Mouse (Mus musculus) neural tube, embryonic 14.5 days (tissue): ENCODE results near the gene Pappa. TPM values are rescaled to one million over a fixed set of nuclear protein-coding genes. Genes with fewer than 3 reads are reported as not detected.

Source experiments
- ATAC-seq: fragments of 200-750 bp; cut with Nextera tagmentation; 2 replicates; pipeline ENCODE4 v1.8.0; 2017; ENCODE audit warnings: low read depth, mild to moderate bottlenecking, moderate TSS enrichment, moderate library complexity
- H3K27ac ChIP-seq: fragments of 300-500 bp; sonication (generic); 2 replicates; pipeline ENCODE4 v1.5.1; 2014; ENCODE audit warnings: low read depth, mild to moderate bottlenecking, control low read depth, low read length, moderate library complexity, mixed read lengths
- H3K27me3 ChIP-seq: fragments of 300-500 bp; sonication (generic); 2 replicates; pipeline ENCODE4 v1.6.1; 2014; ENCODE audit warnings: low read length; ENCODE audit not compliant: control insufficient read depth, insufficient read depth
- H3K36me3 ChIP-seq: fragments of 300-500 bp; sonication (generic); 2 replicates; pipeline ENCODE4 v1.6.1; 2014; ENCODE audit warnings: low read length, mixed read lengths; ENCODE audit not compliant: control insufficient read depth, insufficient read depth
- H3K4me1 ChIP-seq: fragments of 300-500 bp; sonication (generic); 2 replicates; pipeline ENCODE4 v1.6.1; 2014; ENCODE audit warnings: low read length; ENCODE audit not compliant: control insufficient read depth, insufficient read depth
- H3K4me2 ChIP-seq: fragments of 300-500 bp; sonication (generic); 2 replicates; pipeline ENCODE4 v1.6.1; 2014; ENCODE audit warnings: mild to moderate bottlenecking, low read depth, low read length, control low read depth
- H3K4me3 ChIP-seq: fragments of 300-500 bp; sonication (generic); 2 replicates; pipeline ENCODE4 v1.5.1; 2014; ENCODE audit warnings: low read depth, low read length, control low read depth, mixed read lengths
- H3K9ac ChIP-seq: fragments of 300-500 bp; sonication (generic); replicated peaks from 2 replicates; pipeline ENCODE4 v1.6.1; 2014; ENCODE audit warnings: low read depth, mild to moderate bottlenecking, control low read depth, low read length, mixed read lengths
- H3K9me3 ChIP-seq: fragments of 300-500 bp; sonication (generic); 2 replicates; pipeline ENCODE4 v1.6.1; 2016; ENCODE audit warnings: low read length; ENCODE audit not compliant: control insufficient read depth
- WGBS: fragments of 180-500 bp; shearing (Covaris S2); extraction: QIAGEN DNeasy Blood & Tissue Kit; methylation state at CpG from one replicate; pipeline ENCODE4 v1.1.7; 2014; 5-methylcytosine and 5-hydroxymethylcytosine counted together
- polyA plus RNA-seq: library from polyadenylated mRNA; unstranded; fragments of >200 nt; fragmentation: Nextera tagmentation; extraction: Ambion mirVana; gene quantifications from 2 replicates; pipeline ENCODE4 v1.2.1, GENCODE M21; 2014

Pappa gene
- polyA plus RNA-seq, 1 experiment from 2014 or later = 1.2 TPM

- no peak overlapping the region for H3K4me2 ChIP-seq
- H3K36me3 ChIP-seq = no peaks in the 10 kb centered on the region
- no peaks in the 10 kb centered on the region for H3K4me1 ChIP-seq
- no peak overlapping the region for H3K4me3 ChIP-seq
- 69% methylated on average over 10 of the region's 10 CpGs for WGBS
- H3K27ac ChIP-seq = no peak overlapping the region
- ATAC-seq = no peak
- no peaks in the 10 kb centered on the region for H3K9me3 ChIP-seq
- H3K27me3 ChIP-seq = no peaks in the 10 kb centered on the region
- H3K9ac ChIP-seq = no peak overlapping the region
Observed at GRCm38 (mm10) chr4:65317877-65318525, 194.0 kb downstream of the Pappa start.

- Histone ChIP-seq H3K4me2 (no peak overlapping the region), H3K4me1 (no peaks in the 10 kb centered on the region), H3K27ac (no peak overlapping the region), H3K9me3 (no peaks in the 10 kb centered on the region), H3K27me3 (no peaks in the 10 kb centered on the region), H3K9ac (no peak overlapping the region), H3K36me3 (no peaks in the 10 kb centered on the region), H3K4me3 (no peak overlapping the region)
- no peak for ATAC-seq
- WGBS = 85% methylated on average over 4 of the region's 4 CpGs
Observed at GRCm38 (mm10) chr4:65321340-65321739, 197.4 kb downstream of the Pappa start.

GRCm38 (mm10) chr4:65321959-65322358, 198.0 kb downstream of the Pappa start:
- H3K4me1 ChIP-seq = no peaks in the 10 kb centered on the region
- WGBS = 96% methylated on average over 1 of the region's 1 CpGs
- H3K4me2 ChIP-seq = no peak overlapping the region
- no peak overlapping the region for H3K27ac ChIP-seq
- no peak for ATAC-seq
- H3K9ac ChIP-seq = no peak overlapping the region
- no peaks in the 10 kb centered on the region for H3K36me3 ChIP-seq
- no peaks in the 10 kb centered on the region for H3K27me3 ChIP-seq
- no peak overlapping the region for H3K4me3 ChIP-seq
- H3K9me3 ChIP-seq = no peaks in the 10 kb centered on the region

- 90% methylated on average over 2 of the region's 2 CpGs for WGBS
Observed at GRCm38 (mm10) chr4:65325816-65326215, 201.8 kb downstream of the Pappa start.

DNA sequence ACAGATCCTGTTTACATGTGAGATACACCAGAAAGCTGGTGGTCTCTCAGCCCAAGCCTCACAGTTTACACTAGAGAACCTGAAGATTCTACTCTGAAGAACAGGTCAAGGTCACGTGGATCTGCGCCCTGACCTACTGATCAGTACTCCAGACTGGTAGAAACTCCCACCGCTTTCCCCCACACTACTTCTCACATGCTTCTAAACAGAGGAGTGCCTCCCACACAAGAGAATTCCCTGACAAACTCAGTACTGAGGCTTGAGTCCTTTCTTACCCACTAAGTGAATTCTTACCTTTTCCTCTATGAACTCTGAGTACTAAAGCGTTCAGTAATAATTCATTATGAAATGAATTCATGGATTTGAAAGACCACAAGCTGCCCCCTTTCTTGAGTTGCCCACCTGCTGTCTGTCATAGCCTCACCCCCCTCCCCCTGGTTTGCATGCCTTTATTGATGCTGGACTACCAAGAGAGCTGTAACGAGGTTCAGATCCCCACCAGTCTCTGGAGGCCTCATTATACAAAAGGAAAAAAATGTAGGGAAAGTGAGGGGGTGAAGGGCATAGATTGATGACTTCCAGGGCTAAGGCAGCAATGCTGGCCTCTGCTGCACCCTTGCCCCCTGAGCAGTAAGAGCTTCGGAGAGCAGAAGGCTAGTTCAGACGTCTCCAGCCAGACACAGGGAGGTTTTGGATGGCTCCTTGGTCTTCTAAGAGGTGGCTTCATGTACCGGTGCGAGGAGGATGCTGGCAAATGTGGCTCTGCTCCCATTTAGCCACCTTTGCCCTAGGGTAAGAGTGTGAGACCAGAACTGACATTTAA, 204.7 kb downstream of the Pappa start:
- Histone ChIP-seq H3K27ac (no peak overlapping the region), H3K9ac (no peak overlapping the region), H3K9me3 (no peaks in the 10 kb centered on the region), H3K36me3 (no peaks in the 10 kb centered on the region), H3K27me3 (no peaks in the 10 kb centered on the region), H3K4me2 (no peak overlapping the region), H3K4me3 (no peak overlapping the region), H3K4me1 (no peaks in the 10 kb centered on the region)
- no peak for ATAC-seq
- 68% methylated on average over 9 of the region's 9 CpGs for WGBS

More at GRCm38 (mm10) chr4:65325816-65326215, 201.8 kb downstream of the Pappa start:
- Histone ChIP-seq H3K9me3 (no peaks in the 10 kb centered on the region), H3K27ac (no peak overlapping the region), H3K27me3 (no peaks in the 10 kb centered on the region), H3K36me3 (no peaks in the 10 kb centered on the region), H3K4me2 (no peak overlapping the region), H3K4me1 (no peaks in the 10 kb centered on the region), H3K4me3 (no peak overlapping the region), H3K9ac (no peak overlapping the region)
- no peak for ATAC-seq

DNA sequence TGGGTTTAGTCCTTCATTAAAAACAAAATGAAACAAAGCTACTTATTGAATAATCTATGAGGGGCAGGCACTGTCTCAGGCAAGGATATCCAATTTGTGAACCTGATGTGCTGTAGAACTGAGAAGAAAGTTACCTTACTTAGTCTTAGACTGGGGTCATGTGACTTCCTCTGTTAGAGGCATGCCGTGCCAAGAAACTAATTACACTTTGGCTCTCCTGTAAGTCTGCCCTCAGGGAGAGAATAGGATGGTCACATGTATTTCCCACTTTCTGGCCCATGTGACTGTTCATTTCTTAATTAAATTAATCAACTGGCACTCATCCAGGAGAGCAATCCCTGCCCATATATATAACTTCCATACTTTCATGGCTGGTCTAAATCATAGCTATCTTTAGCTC, 209.7 kb downstream of the Pappa start:
- H3K9ac ChIP-seq = no peak overlapping the region
- no peak overlapping the region for H3K27ac ChIP-seq
- no peak overlapping the region for H3K4me2 ChIP-seq
- H3K36me3 ChIP-seq = no peaks in the 10 kb centered on the region
- no peaks in the 10 kb centered on the region for H3K27me3 ChIP-seq
- no peaks in the 10 kb centered on the region for H3K9me3 ChIP-seq
- H3K4me3 ChIP-seq = no peak overlapping the region
- 47% methylated on average over 1 of the region's 1 CpGs for WGBS
- no peaks in the 10 kb centered on the region for H3K4me1 ChIP-seq
- ATAC-seq = peak; percentile 71

DNA sequence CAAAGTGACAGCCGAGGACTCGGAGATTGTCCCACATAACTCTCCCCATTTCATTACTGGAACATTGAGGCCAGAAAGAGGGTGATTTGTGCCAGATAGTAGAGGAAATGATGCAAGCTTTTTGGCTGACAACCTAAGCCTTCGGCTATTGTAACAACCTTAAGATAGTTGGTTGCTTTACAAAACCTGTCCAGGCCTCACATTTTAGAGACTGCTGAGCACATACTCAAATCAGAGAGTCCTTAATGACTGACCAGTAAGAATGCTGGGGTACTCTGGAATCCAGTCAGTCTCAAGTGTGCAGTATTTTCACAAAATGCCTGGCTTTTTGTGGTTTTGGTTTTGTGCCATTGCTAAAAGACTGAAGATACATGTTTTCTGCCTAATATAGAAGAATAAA, 217.8 kb downstream of the Pappa start:
- Histone ChIP-seq H3K4me3 (no peak overlapping the region), H3K36me3 (no peaks in the 10 kb centered on the region), H3K9me3 (no peaks in the 10 kb centered on the region), H3K4me2 (no peak overlapping the region), H3K27ac (no peak overlapping the region), H3K27me3 (no peaks in the 10 kb centered on the region), H3K4me1 (no peaks in the 10 kb centered on the region), H3K9ac (no peak overlapping the region)
- ATAC-seq = no peak
- WGBS = 87% methylated on average over 3 of the region's 3 CpGs

DNA sequence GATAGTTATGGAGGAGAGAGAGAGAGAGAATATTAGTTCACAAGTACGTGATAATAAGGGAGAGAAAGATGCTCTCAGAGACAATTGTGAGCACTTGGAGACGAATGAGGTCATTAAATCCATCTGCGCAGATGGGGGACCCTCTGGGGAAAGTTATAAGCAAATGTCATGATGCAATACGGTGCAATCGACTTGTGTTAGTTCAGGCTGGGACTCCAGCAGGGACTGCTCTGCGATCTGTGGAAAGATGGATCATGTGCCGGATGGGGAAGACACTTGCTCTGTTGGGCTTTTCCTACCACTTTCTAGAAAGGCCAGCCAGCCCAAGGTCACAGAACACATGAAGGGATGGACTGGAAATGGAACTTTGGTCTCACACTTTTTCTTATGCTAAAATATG, 226.5 kb downstream of the Pappa start:
- ATAC-seq = peak; percentile 74; the same call in 1 of the 2 replicates
- WGBS = 40% methylated on average over 7 of the region's 7 CpGs

GRCm38 (mm10) chr4:65354580-65354979, 230.6 kb downstream of the Pappa start:
- no peaks in the 10 kb centered on the region for H3K36me3 ChIP-seq
- 62% methylated on average over 4 of the region's 4 CpGs for WGBS
- H3K4me1 ChIP-seq = no peaks in the 10 kb centered on the region
- H3K27ac ChIP-seq = no peak overlapping the region
- H3K27me3 ChIP-seq = no peaks in the 10 kb centered on the region
- no peak overlapping the region for H3K4me3 ChIP-seq
- H3K9ac ChIP-seq = no peak overlapping the region
- H3K4me2 ChIP-seq = no peak overlapping the region
- H3K9me3 ChIP-seq = no peaks in the 10 kb centered on the region
- no peak for ATAC-seq

More for the DNA sequence above, 226.5 kb downstream of the Pappa start:
- Histone ChIP-seq H3K4me2 (no peak overlapping the region), H3K4me3 (no peak overlapping the region), H3K27me3 (no peaks in the 10 kb centered on the region), H3K4me1 (no peaks in the 10 kb centered on the region), H3K27ac (no peak overlapping the region), H3K9me3 (no peaks in the 10 kb centered on the region), H3K9ac (no peak overlapping the region), H3K36me3 (no peaks in the 10 kb centered on the region)
